Mouse (Mus musculus) left cerebral cortex, postnatal 10 days (tissue): ENCODE results near the gene Olfr371. TPM values are rescaled to one million over a fixed set of nuclear protein-coding genes. Genes with fewer than 3 reads are reported as not detected.

Experiments
- DNase-seq, 2 experiments: peaks; one replicate each; pipeline ENCODE4 v3.0.0; 2021 to 2022; ENCODE audit warnings: low spot score in 2 of 2, mixed read lengths in 1 of 2; ENCODE audit errors: extremely low spot score in 1 of 2
- intact Hi-C: fragments of 180-260 bp; cut with DNase I; formaldehyde crosslinking; loops from one replicate; pipeline ENCODE4 v1.15.1; 2025
- total RNA-seq, 2 experiments: library from RNA; stranded (reverse); gene quantifications; 2 replicates each; pipeline ENCODE4 v1.2.3; 2021

The Olfr371 gene
- not detected for total RNA-seq

GRCm38 (mm10) chr8:85225688-85226087 is at the start of gene Olfr371:
Gene Olfr371, plus strand, starts transcription at chr8:85225988.
- intact Hi-C loops, result no loop called here
- DNase-seq, result no peak

GRCm38 (mm10) chr8:85192346-85192745 is 33.4 kb upstream of the Olfr371 start:
- intact Hi-C loops, result no loop called here
- no peak for DNase-seq

- intact Hi-C loops, result no loop called here
- DNase-seq, result no peak
Observed at GRCm38 (mm10) chr8:85220220-85220619, 5.6 kb upstream of the Olfr371 start.

- DNase-seq, result peak in 1 of 2 experiments; percentile 61
- intact Hi-C loops, result no loop called here
Observed at GRCm38 (mm10) chr8:85220992-85221391, 4.8 kb upstream of the Olfr371 start.

- intact Hi-C loops, result no loop called here
- DNase-seq, result no peak
Observed at GRCm38 (mm10) chr8:85227297-85227696, 1.5 kb downstream of the Olfr371 start.

Other genes starting within 250 kb of the Olfr371 start
- gene Junb, start 247.3 kb upstream of the Olfr371 start, total RNA-seq, result 10 to 100 TPM; 29.9 to 33.0 TPM
- 10 to 100 TPM; 13.4 to 13.9 TPM for gene Hook2, start 235.4 kb upstream of the Olfr371 start, total RNA-seq
- gene Best2, start 211.5 kb upstream of the Olfr371 start, total RNA-seq, result not detected
- 100 to 1,000 TPM; 111 to 113 TPM for gene Asna1, start 200.7 kb upstream of the Olfr371 start, total RNA-seq
- gene Trir, start 199.2 kb upstream of the Olfr371 start, total RNA-seq, result 100 to 1,000 TPM; 139 to 145 TPM
- gene Tnpo2, start 189.1 kb upstream of the Olfr371 start, total RNA-seq, result 100 to 1,000 TPM; 168 to 193 TPM
- gene Fbxw9, start 165.9 kb upstream of the Olfr371 start, total RNA-seq, result 10 to 100 TPM; 60.1 to 63.5 TPM
- gene Gm5741, start 158.0 kb upstream of the Olfr371 start, total RNA-seq, result not detected
- 10 to 100 TPM; 72.3 to 78.4 TPM for gene Dhps, start 154.2 kb upstream of the Olfr371 start, total RNA-seq
- gene Wdr83os, start 145.2 kb upstream of the Olfr371 start, total RNA-seq, result 10 to 100 TPM; 54.3 to 60.4 TPM
- 10 to 100 TPM; 24.8 to 28.9 TPM for gene Wdr83, start 144.7 kb upstream of the Olfr371 start, total RNA-seq
- gene Man2b1, start 142.7 kb upstream of the Olfr371 start, total RNA-seq, result 10 to 100 TPM; 35.6 to 37.2 TPM
- 1 to 10 TPM; 5.6 to 6.0 TPM for gene Zfp791, start 102.9 kb upstream of the Olfr371 start, total RNA-seq
- gene Cks1brt, start 74.1 kb upstream of the Olfr371 start, total RNA-seq, result not detected
- gene Orc6, start 73.6 kb downstream of the Olfr371 start, total RNA-seq, result 10 to 100 TPM; 43.7 to 45.1 TPM
- gene Vps35, start 73.8 kb downstream of the Olfr371 start, total RNA-seq, result 100 to 1,000 TPM; 151 to 156 TPM
- gene Mylk3, start 160.4 kb downstream of the Olfr371 start, total RNA-seq, result 1 to 10 TPM in 1 of 2 experiments, under 1 TPM in 1; 0.49 to 2.4 TPM
- 10 to 100 TPM; 17.2 to 17.3 TPM for gene 4921524J17Rik, start 206.8 kb downstream of the Olfr371 start, total RNA-seq